Mouse (Mus musculus) C2C12 (cell line): ENCODE data around the gene Senp1.

Experiments used
- CEBPB ChIP-seq: IDR thresholded peaks from one replicate; pipeline ENCODE4 v1.6.1; 2011; ENCODE audit warnings: low read depth, mild to moderate bottlenecking, control low read depth, moderate library complexity
- CTCF ChIP-seq: IDR thresholded peaks from one replicate; pipeline ENCODE4 v1.5.1; 2011; ENCODE audit not compliant: control insufficient read depth, insufficient read depth, insufficient read length
- MAX ChIP-seq: IDR thresholded peaks from one replicate; pipeline ENCODE4 v1.6.1; 2011; ENCODE audit warnings: mild to moderate bottlenecking, control low read depth
- MYOD1 ChIP-seq: IDR thresholded peaks from one replicate; pipeline ENCODE4 v1.6.1; 2011; ENCODE audit warnings: low read depth; ENCODE audit not compliant: control insufficient read depth, insufficient read length
- MYOG ChIP-seq: IDR thresholded peaks from one replicate; pipeline ENCODE4 v1.6.1; 2011; ENCODE audit not compliant: control insufficient read depth, insufficient read length; ENCODE audit errors: extremely low read depth
- USF1 ChIP-seq: IDR thresholded peaks from one replicate; pipeline ENCODE4 v1.6.1; 2011; ENCODE audit warnings: low read depth, mild to moderate bottlenecking, control low read depth, moderate library complexity

GRCm38 (mm10) chr15:98001321-98002112 lies 92.0 kb downstream of the Senp1 start:
- TF ChIP-seq USF1 (no peak), CTCF (no peak), MAX (no peak), CEBPB (no peak), MYOD1 (no peak), MYOG (no peak)
